Mouse (Mus musculus): ENCODE results near the gene Crybg1.

GRCm38 (mm10) chr10:44094794-44095193 lies 53.9 kb downstream of the Crybg1 start:
- TF ChIP-seq CTCF (IDR thresholded peaks at IDR 0.05; ENCODE audit: control insufficient read depth, insufficient read depth, insufficient replicate concordance, low read depth, low read length) (no peak), POLR2A (IDR thresholded peaks at IDR 0.05; ENCODE audit: control insufficient read depth, low read depth, low read length) (no peak)
